Mouse (Mus musculus) kidney, postnatal 0 days (tissue): ENCODE data around the gene Gtsf2. TPM values are rescaled to one million over a fixed set of nuclear protein-coding genes. Genes with fewer than 3 reads are reported as not detected.

Experiments used
- ATAC-seq: fragments of 200-750 bp; cut with Nextera tagmentation; replicated peaks from 2 replicates; pipeline ENCODE4 v1.8.0; 2017; ENCODE audit warnings: low read depth, moderate number of reproducible peaks, moderate TSS enrichment, moderate library complexity; ENCODE audit not compliant: low FRiP score
- DNase-seq: peaks from one replicate; pipeline ENCODE4 v3.0.0-alpha.2; 2016; ENCODE audit warnings: low spot score
- H3K27ac ChIP-seq: fragments of 300-500 bp; sonication (generic); 2 replicates; pipeline ENCODE4 v1.5.1; 2014; ENCODE audit warnings: mild to moderate bottlenecking
- H3K27me3 ChIP-seq: fragments of 300-500 bp; sonication (generic); 2 replicates; pipeline ENCODE4 v1.6.1; 2014; ENCODE audit warnings: low read length, mixed read lengths; ENCODE audit not compliant: insufficient read depth
- H3K36me3 ChIP-seq: fragments of 300-500 bp; sonication (generic); 2 replicates; pipeline ENCODE4 v1.6.1; 2014; ENCODE audit warnings: low read length, mixed read lengths; ENCODE audit not compliant: insufficient read depth
- H3K4me1 ChIP-seq: fragments of 300-500 bp; sonication (generic); replicated peaks from 2 replicates; pipeline ENCODE4 v1.6.1; 2014; ENCODE audit warnings: antibody characterized with exemption, low read length, mixed read lengths; ENCODE audit not compliant: insufficient read depth
- H3K4me2 ChIP-seq: fragments of 300-500 bp; sonication (generic); 2 replicates; pipeline ENCODE4 v1.6.1; 2014; ENCODE audit warnings: mild to moderate bottlenecking, low read length, moderate library complexity, mixed read lengths
- H3K4me3 ChIP-seq: fragments of 300-500 bp; sonication (generic); replicated peaks from 2 replicates; pipeline ENCODE4 v1.5.1; 2014; ENCODE audit warnings: low read depth, low read length
- H3K9ac ChIP-seq: fragments of 300-500 bp; sonication (generic); 2 replicates; pipeline ENCODE4 v1.6.1; 2014; ENCODE audit warnings: low read depth, low read length
- H3K9me3 ChIP-seq: fragments of 300-500 bp; sonication (generic); replicated peaks from 2 replicates; pipeline ENCODE4 v1.6.1; 2016; ENCODE audit warnings: low read length, inconsistent platforms, mixed read lengths
- CTCF ChIP-seq: IDR thresholded peaks from 2 replicates; pipeline ENCODE4 v1.5.1; 2016; ENCODE audit warnings: antibody characterized with exemption, low read depth, mild to moderate bottlenecking, moderate library complexity
- WGBS: fragments of 180-500 bp; shearing (Covaris S2); extraction: QIAGEN DNeasy Blood & Tissue Kit; methylation state at CpG from one replicate; pipeline ENCODE4 v1.1.7; 2014; 5-methylcytosine and 5-hydroxymethylcytosine counted together
- polyA plus RNA-seq: library from polyadenylated mRNA; unstranded; fragments of >200 nt; fragmentation: Nextera tagmentation; extraction: Ambion mirVana; gene quantifications from 2 replicates; pipeline ENCODE4 v1.2.1, GENCODE M21; 2015

Gtsf2 gene
- polyA plus RNA-seq, result not detected in 2 replicates

DNA sequence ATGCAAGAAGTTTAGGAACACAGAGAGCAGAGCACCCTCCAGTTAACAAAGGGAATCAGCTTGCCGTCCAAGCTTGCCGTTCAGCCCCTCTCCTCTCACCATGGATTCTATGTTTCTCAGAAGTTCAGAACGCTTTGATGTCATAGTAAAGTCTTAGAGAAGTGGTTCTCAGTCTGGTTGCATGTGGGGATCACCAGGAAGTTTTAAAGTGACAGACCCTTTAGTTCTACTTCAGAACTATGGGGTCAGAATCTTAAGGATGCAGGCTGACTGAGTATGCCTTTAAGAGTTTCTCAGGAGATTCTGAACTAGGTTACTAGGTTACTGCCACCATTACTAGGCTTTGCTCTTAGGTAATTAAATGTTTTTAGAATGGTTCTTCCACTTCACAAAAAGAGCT lies at the start of gene Gtsf2:
Gene Gtsf2 (minus strand): TSS at position 101 of the 400 bp plus-strand sequence.
- Histone ChIP-seq H3K27me3 (no peaks in the 10 kb centered on the region), H3K36me3 (no peaks in the 10 kb centered on the region), H3K4me1 (no peaks in the 10 kb centered on the region), H3K9ac (no peak within 1 kb of the TSS), H3K4me2 (no peak within 1 kb of the TSS), H3K27ac (no peak within 1 kb of the TSS), H3K4me3 (no peak within 1 kb of the TSS), H3K9me3 (no peaks in the 10 kb centered on the region)
- ATAC-seq, result no peak
- no peak for DNase-seq
- 23% methylated on average over 3 of the region's 3 CpGs for WGBS
- no peak for TF ChIP-seq CTCF

DNA sequence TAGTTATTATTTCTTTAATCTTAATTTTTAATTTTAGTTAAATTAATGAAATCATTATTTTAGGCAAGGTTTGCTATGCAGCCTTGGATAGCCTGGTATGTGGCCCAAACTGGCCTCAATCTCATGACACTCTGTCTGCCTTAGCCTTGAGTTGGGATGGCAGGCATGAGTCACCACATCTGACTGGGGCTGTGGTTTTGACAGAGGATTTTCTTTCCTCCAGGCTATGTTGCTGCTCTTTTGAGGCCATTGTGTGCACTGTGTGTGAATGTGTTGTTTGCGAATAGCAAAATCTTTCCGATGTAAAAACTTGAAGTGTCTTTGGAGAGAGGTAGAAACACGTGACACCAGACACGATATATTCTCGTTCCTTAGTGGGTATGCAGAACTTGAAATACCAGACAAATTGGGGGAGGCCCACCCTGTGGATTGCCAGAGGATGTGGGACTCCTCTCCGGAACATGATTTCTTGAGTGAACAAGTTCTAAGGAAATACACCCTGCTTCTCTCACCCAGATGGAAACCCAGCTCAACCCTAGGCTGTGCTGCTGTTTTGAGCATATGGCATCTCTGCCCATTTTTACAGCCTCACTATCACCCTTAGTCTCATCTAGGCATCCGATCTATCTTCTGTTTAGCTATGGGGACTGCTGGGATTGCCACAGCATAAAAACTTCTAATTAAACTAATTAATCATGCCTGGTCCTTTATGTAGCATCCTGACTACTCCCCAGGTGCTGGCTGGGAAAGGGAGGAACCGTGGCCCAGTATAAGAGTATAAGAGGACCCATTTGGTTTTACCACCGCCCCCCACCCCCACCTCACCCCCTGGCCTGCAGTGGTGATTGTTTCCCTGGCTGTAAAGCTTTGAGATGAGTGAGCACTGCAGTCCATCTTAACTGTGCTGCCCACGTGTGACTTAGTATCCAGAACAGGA lies 48.2 kb upstream of the Gtsf2 start:
- 64% methylated on average over 10 of the region's 10 CpGs for WGBS

DNA sequence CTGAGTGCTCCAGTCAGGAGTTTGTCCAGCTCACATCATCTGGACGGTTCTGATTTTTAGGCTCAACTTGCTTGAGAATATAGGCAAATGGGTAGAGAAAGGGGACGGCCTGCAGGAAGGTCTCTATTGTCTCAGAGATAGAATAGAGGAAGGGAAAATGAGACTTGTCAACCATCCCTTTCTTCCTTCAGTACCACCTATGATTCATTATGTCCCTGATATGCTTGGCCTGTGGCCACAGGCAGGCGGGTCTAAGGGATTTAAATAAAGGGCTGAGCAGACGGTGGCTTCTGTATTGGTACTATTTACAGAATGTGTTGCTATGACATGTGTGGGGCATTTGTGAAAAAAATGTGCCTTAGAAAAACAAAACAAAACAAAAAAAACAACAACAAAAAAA lies 40.1 kb upstream of the Gtsf2 start:
- DNase-seq (no peak), ATAC-seq (no peak)
- Histone ChIP-seq H3K36me3 (no peaks in the 10 kb centered on the region), H3K27ac (no peak overlapping the region), H3K4me3 (no peak overlapping the region), H3K27me3 (no peaks in the 10 kb centered on the region), H3K9me3 (no peaks in the 10 kb centered on the region), H3K4me1 (no peaks in the 10 kb centered on the region), H3K9ac (no peak overlapping the region), H3K4me2 (no peak overlapping the region)
- TF ChIP-seq CTCF, result no peak
- 50% methylated on average over 4 of the region's 4 CpGs for WGBS

More for the DNA sequence above, 48.2 kb upstream of the Gtsf2 start:
- Histone ChIP-seq H3K4me3 (no peak overlapping the region), H3K27ac (no peak overlapping the region), H3K36me3 (no peaks in the 10 kb centered on the region), H3K4me2 (no peak overlapping the region), H3K9ac (no peak overlapping the region), H3K9me3 (no peaks in the 10 kb centered on the region), H3K27me3 (0 out of 2 replicates have a peak, but pooled peaks cover 6% of the 10 kb centered on the region), H3K4me1 (no peaks in the 10 kb centered on the region)
- ATAC-seq (no peak), DNase-seq (no peak)
- TF ChIP-seq CTCF, result no peak

DNA sequence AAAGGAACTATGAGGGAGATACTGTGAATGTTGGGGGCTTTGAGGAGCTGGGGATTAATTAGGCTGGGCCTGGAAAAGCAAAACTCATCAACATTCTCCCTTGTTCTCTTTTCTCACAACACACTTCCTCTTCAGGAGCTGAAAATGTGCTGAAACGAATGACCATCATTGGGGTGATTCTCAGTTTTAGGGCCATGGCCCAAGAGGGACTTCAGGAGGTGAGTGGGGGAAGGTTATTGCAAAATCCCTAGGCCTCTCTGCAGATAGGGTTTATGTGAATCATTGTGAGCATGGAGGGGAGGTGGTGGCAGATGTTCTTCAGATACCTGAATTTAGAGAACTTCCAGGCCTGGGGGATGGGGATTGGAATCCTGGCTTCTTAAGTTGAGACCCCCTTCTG lies 38.4 kb upstream of the Gtsf2 start:
- ATAC-seq (no peak), DNase-seq (no peak)
- Histone ChIP-seq H3K4me3 (no peak overlapping the region), H3K4me1 (no peaks in the 10 kb centered on the region), H3K27me3 (no peaks in the 10 kb centered on the region), H3K9me3 (no peaks in the 10 kb centered on the region), H3K27ac (no peak overlapping the region), H3K4me2 (no peak overlapping the region), H3K36me3 (no peaks in the 10 kb centered on the region), H3K9ac (no peak overlapping the region)
- WGBS, result 67% methylated on average over 1 of the region's 1 CpGs
- no peak for TF ChIP-seq CTCF

DNA sequence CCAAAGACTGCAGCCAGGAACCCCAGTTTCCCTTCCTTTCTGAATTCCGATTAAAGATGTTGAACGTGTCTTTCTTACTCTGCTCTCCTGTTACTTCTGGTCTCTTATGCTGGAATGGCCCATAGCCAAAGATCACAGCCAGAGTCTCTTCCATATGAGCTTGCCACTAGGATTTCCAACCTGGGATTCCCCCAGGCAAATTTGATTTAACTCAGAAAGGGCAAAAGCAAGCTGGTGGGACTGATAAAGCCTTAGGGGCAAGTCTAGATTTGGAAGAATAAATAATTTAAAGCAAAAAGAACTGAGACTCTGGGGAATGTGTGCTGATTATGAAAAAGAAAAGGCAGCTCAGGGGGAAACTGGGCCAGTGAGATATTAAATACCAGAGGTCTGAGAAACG lies 36.8 kb upstream of the Gtsf2 start:
- H3K36me3 ChIP-seq, result no peaks in the 10 kb centered on the region
- ATAC-seq (no peak), DNase-seq (no peak)
- H3K4me2 ChIP-seq, result no peak overlapping the region
- WGBS, result 54% methylated on average over 3 of the region's 3 CpGs
- TF ChIP-seq CTCF, result no peak
- H3K27ac ChIP-seq, result no peak overlapping the region
- no peaks in the 10 kb centered on the region for H3K4me1 ChIP-seq
- no peaks in the 10 kb centered on the region for H3K27me3 ChIP-seq
- H3K9me3 ChIP-seq, result no peaks in the 10 kb centered on the region
- H3K9ac ChIP-seq, result no peak overlapping the region
- no peak overlapping the region for H3K4me3 ChIP-seq

DNA sequence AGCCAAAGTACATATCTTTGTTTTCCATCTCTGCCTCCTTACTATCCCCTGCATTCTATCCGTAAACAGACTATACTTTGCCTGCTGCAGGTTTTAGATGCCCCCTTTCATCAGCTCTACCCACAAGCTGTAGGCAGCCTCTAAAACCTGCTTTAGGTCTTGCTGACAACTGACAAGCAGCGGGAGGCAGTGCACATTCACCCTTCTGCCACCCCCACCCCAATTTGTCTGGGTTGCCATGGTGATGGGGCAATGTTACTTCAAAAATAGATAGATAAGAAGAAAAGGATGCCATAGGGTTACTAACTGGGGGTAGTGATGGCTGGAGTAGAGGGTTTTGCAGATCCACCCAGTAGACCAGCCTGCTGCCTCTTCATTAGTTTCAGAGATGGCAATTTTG lies 36.2 kb upstream of the Gtsf2 start:
- H3K36me3 ChIP-seq, result no peaks in the 10 kb centered on the region

More for the DNA sequence above, 36.2 kb upstream of the Gtsf2 start:
- 52% methylated on average over 2 of the region's 2 CpGs for WGBS
- no peak for TF ChIP-seq CTCF
- no peak overlapping the region for H3K4me3 ChIP-seq
- no peak overlapping the region for H3K27ac ChIP-seq
- no peaks in the 10 kb centered on the region for H3K27me3 ChIP-seq
- H3K9ac ChIP-seq, result no peak overlapping the region
- H3K4me2 ChIP-seq, result no peak overlapping the region
- DNase-seq, result no peak
- no peak for ATAC-seq
- H3K9me3 ChIP-seq, result no peaks in the 10 kb centered on the region
- no peaks in the 10 kb centered on the region for H3K4me1 ChIP-seq
